Mouse (Mus musculus): ENCODE measurements around the gene Aebp2.
"Not testable (repeated sequence)": the region's sequence is repeated elsewhere in the genome, so short reads cannot be mapped to it uniquely, and the experiment has no call there.

Aebp2 gene

DNA sequence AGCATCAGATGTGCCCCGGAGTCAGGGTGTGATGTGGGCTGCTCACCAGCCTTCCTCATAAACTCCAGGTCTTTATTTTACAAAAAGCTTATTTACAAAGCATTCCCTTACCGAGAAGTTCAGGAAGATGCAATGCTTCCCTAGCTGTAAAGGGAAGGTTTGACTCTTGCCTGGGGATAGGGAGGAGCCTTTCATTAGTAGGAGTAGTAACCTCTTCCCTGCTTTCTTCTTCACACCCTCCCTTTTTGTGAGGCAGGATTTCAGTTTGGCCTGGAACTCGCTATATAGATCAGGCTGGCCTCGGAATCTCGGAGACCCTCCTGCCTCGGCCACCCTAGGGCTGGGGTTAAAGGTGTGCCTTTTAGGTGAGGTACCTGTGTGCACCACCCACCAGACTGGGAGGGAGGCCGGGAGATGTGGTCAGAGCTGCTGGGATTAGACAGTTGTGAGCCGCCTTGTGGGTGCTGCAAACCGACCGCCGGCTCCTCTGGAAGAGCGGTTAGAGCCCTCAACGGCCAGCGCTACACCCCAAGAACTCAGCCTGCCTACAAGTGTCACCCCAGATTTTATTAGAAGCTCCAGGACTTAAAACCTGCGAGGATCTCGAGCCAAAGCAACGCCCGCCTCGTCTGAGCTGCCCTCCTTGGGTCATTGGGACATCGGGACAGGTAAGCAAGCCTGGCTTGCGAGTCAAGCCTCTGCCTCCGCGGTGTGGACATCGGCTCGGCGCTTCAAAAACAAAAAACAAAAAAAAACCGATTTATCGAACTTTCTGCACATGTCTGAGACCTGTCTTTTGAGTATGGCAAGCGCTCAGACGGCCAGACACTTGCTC, at the start of gene Aebp2:
Gene Aebp2, plus strand, starts transcription at position 273 of the 835 bp plus-strand sequence.
- DNase-seq: no peak

GRCm38 (mm10) chr6:140574943-140575342, 47.5 kb upstream of the Aebp2 start:
- DNase-seq: no peak

- no peak for DNase-seq
These were observed 46.3 kb upstream of the Aebp2 start for GRCm38 (mm10) chr6:140576133-140576532.

- no peak for DNase-seq
These were observed 45.3 kb upstream of the Aebp2 start for GRCm38 (mm10) chr6:140576961-140577821.

- no peak for DNase-seq
These were observed 44.7 kb upstream of the Aebp2 start for GRCm38 (mm10) chr6:140577822-140578170.

GRCm38 (mm10) chr6:140578985-140579384, 43.5 kb upstream of the Aebp2 start:
- not testable (repeated sequence) for DNase-seq

DNA sequence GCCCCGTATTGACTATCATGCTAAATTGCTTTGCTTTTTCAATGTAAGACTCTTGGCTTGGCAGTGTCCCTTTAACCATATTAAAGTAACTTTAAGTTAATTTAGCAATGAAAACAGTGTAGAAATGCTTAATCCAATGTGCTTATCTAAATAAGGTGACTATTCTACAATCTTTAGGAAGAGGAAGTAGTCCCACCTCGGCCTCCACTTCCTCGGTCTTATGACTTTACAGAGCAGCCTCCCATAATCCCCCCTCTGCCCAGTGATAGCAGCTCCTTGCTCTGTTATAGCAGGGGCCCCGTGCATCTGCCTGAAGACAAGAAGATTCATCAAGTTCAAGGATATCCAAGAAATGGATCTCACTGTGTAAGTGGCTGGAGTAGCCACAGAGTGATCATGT, 42.3 kb upstream of the Aebp2 start:
- DNase-seq: no peak

GRCm38 (mm10) chr6:140586714-140587259, 35.7 kb upstream of the Aebp2 start:
- DNase-seq: no peak

DNA sequence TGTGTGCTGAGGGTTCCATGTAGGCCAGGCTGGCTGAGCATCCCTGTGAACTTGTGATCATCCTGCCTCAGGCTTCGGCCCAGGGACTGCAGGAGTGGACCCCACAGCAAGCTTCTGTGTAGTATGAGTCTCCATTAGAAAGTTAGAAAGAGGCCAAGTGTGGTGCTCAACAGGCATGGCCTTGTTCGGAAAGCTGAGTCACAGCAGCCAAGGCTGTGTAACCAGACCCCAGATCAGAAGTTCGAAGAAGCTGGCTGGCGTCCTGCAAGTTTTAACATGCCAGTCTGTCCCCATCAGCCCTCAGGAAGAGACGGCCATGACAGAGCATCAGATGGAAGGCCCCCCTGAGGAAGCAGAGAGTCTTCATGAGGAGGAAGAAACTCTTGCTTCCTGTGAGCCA, 31.1 kb upstream of the Aebp2 start:
- DNase-seq: no peak

DNA sequence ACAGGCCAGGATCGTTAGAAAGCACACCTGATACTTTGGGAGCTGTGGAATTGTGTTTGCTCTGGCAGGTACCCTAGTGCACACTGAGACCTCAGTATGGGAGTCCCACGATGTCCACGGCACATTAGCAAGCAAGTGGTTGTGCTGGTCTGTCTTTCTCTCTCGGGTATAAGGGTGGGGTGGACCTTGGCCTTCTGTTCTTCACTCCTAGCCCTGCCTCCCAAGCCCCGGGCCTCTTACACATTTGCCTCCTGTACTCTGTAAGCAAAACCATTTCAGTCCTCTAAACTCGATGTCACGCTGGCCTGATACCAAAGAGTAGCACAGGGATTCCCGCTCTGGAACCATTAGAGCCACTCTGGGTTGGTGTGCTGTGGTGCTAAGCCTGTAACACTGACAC, 29.8 kb upstream of the Aebp2 start:
- no peak for DNase-seq

GRCm38 (mm10) chr6:140593420-140594170, 28.9 kb upstream of the Aebp2 start:
- DNase-seq: peak; percentile 75

DNA sequence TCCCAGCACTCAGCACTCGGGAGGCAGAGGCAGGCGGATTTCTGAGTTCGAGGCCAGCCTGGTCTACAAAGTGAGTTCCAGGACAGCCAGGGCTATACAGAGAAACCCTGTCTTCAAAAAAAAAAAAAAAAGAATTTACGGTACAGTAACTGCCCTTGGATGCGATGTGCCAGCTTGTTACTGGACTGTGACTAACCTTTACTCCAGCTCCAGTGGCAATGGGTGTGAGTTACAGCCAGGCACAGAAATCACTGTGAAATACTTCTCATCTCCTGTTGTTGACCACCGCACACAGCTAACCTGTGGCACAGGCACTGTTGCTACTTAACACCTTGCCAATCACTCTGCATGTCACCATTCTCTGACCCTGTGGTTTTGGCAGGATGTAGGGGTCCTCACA, 26.9 kb upstream of the Aebp2 start:
- peak; percentile 50 for DNase-seq

DNA sequence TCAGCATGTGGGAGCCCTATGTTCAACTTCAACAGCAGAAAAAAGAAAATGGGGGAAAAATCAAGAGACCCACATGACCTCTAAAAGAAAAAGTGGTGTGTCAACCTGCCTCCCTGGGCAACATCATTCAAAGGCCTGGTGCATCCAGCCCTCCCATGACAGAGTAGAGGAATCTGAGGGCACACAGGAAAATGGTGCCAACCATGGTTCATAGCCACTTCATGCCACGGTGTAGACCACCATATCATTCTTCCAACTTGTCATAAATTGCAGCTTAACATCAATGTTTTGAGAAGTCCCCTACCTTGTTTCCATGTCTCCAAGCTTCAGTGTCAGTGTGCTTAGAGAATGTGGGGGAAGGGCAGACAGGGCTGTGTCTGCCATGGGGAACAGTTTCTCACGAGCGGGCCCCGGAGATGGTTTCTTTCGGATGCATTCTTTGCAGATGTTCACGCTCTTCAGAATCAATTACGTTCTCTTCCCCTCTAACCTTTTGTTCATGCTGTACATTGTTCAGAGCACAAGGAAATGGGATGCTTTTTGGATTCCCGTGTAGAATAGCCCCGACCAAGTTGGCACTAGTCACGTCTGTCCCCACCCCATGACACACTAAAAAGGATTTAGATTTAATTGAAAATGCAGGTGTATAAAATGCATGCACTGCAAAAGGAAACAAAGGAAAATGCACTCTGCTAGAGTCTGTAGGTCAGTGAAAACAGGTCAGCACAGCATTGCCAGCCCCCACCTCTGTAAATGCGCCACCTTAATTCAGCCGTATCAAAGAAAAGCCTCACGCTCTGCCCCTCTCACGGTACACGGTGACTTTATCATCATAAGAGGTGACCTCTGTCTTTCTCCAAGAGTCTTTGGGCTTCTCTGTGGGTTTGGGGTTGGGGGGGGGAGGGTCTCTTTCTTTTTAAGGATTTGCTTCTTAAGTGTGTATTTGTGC, 24.8 kb upstream of the Aebp2 start:
- DNase-seq: no peak

- DNase-seq: no peak
These were observed 23.9 kb upstream of the Aebp2 start for GRCm38 (mm10) chr6:140598516-140598915.

- no peak for DNase-seq
These were observed 23.1 kb upstream of the Aebp2 start for GRCm38 (mm10) chr6:140599337-140599736.

DNA sequence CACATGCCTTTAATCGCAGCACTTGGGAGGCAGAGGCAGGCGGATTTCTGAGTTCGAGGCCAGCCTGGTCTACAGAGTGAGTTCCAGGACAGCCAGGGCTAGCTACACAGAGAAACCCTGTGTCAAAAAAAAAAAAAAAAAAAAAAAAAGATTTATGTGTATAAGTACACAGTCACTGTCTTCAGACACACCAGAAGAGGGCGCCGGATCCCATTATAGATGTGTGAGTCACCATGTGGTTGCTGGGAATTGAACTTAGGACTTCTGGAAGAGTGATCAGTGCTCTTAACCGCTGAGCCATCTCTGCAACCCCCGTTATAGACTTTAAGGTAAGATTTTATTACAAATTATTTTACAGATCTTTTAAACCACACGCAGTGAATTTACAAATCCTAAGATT, 21.8 kb upstream of the Aebp2 start:
- not testable (repeated sequence) for DNase-seq

GRCm38 (mm10) chr6:140601175-140601574, 21.3 kb upstream of the Aebp2 start:
- DNase-seq: no peak

DNA sequence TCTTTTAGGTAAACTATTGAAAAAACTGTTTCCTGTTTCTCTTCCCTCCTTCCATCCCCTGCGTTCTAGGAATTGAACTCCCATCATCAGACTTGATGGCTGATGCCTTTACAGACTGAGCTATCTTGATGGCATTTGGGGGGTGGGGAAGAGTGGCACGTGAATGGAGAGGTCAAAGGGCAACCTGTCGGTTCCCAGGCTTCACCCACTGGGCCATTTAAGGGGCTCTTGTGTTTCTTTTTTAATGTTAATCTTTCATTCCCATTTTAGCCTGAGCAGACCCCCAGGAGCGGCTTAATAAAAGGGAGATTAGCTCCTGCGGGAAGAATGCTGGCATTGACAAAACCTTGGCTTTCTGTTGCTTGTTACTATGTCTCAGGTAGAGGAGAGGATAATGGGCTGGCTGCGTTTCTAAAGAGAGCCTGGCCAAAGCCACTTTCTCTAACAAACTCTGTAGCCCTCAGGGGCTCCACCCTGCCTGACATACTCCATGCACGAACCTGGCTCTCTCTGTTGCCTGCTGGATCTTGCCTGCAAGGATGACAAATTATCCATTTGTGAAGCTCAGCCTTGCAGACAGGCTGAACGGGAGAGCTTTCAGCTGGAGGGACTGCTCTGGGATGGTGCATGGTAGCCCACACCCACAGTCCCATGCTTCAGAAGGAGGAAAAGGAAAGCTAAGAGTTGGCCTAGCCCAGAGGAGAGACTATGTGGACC, 19.1 kb upstream of the Aebp2 start:
- DNase-seq: no peak

- not testable (repeated sequence) for DNase-seq
These were observed 17.3 kb upstream of the Aebp2 start for GRCm38 (mm10) chr6:140605173-140605572.

DNA sequence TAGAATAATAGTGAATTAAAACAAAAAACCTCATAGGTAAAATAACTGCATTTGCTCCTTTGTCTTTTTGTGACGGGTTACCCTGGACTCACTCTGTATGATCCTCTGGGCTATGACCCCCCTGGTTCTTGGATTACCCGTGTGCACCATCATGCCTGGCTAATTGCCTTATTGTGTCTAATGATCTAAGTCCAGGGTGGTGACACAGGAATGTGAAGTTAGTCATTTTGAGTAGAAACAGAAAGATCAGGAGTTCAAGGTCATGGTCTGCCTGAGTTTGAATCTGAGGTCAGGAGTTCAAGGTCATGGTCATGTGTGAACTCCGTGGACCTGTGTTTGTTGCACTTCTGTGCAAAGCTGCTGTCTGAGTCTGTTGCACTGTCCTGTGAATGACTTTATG, 16.7 kb upstream of the Aebp2 start:
- no peak for DNase-seq

DNA sequence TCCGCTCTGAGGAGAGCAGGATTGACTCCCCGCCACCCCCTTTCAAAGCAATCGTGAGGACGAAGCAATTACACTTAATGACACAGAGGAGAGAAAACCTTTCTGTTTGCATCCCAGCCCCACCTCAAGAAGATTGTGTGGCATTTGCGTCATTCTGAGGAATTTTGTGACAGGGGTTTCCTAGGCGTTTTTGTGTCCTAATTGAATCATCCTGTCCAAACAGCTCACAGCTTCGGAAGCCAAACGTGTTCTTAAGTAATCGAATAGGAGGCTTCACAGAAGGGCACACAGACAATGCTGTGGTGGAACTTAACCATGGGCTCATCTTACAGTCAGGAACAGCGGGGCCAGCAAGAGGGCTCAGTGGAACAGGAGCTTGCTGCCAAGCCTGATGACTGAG, 15.9 kb upstream of the Aebp2 start:
- no peak for DNase-seq

Data from kidney, adult 18-20 months (tissue).